Mouse (Mus musculus) layer of hippocampus, adult 18-20 months (tissue): Measurements from ENCODE around the gene Arfip2. TPM values are rescaled to one million over a fixed set of nuclear protein-coding genes. Genes with fewer than 3 reads are reported as not detected.

ENCODE experiments used
- DNase-seq, 2 experiments: peaks; one replicate each; pipeline ENCODE4 v3.0.0; 2022; ENCODE audit warnings: low spot score in 2 of 2
- total RNA-seq, 2 experiments: library from RNA; stranded (reverse); gene quantifications; 2 replicates each; pipeline ENCODE4 v1.2.3; 2021

Gene Arfip2
- total RNA-seq, 2 experiments from 2014 or later, result 101 to 110 TPM

- DNase-seq, result no peak
These were observed 24.5 kb downstream of the Arfip2 start for GRCm38 (mm10) chr7:105615720-105616119.

GRCm38 (mm10) chr7:105614400-105614799 lies 25.8 kb downstream of the Arfip2 start:
- no peak for DNase-seq

- DNase-seq, result no peak
These were observed 28.4 kb downstream of the Arfip2 start for GRCm38 (mm10) chr7:105611767-105612166.

GRCm38 (mm10) chr7:105608467-105608866 lies 31.7 kb downstream of the Arfip2 start:
- DNase-seq, result no peak

- peak; percentile 22 to 76 for DNase-seq
These were observed 37.2 kb downstream of the Arfip2 start for GRCm38 (mm10) chr7:105602860-105603623.

GRCm38 (mm10) chr7:105590097-105590496 lies 50.1 kb downstream of the Arfip2 start:
- no peak for DNase-seq

GRCm38 (mm10) chr7:105588325-105588912 lies 51.8 kb downstream of the Arfip2 start:
- DNase-seq, result no peak

Other genes with a start within 250 kb of the Arfip2 start
- gene Fam160a2, start 240.4 kb downstream of the Arfip2 start, total RNA-seq, result 10 to 100 TPM; 55.9 to 59.4 TPM
- gene Cnga4, start 235.8 kb downstream of the Arfip2 start, total RNA-seq, result under 1 TPM; 0.63 to 0.69 TPM
- 1 to 10 TPM; 5.4 to 9.2 TPM for gene Cckbr, start 214.7 kb downstream of the Arfip2 start, total RNA-seq
- 10 to 100 TPM; 14.3 to 15.9 TPM for gene Cavin3, start 158.1 kb downstream of the Arfip2 start, total RNA-seq
- gene Smpd1, start 86.1 kb downstream of the Arfip2 start, total RNA-seq, result 10 to 100 TPM; 83.8 to 89.3 TPM
- 100 to 1,000 TPM; 382 to 388 TPM for gene Apbb1, start 58.8 kb downstream of the Arfip2 start, total RNA-seq
- gene Hpx, start 40.3 kb downstream of the Arfip2 start, total RNA-seq, result under 1 TPM in 1 of 2 experiments, not detected in 1; 0.42 TPM
- gene Trim3, start 6.8 kb downstream of the Arfip2 start, total RNA-seq, result 100 to 1,000 TPM; 122 to 136 TPM
- 10 to 100 TPM; 69.2 to 73.6 TPM for gene Timm10b, start 360 bp downstream of the Arfip2 start, total RNA-seq
- gene Gm45799, start 136 bp upstream of the Arfip2 start, total RNA-seq, result 10 to 100 TPM in 1 of 2 experiments, 1 to 10 TPM in 1; 7.7 to 16.5 TPM
- gene Dnhd1, start 10.4 kb upstream of the Arfip2 start, total RNA-seq, result 1 to 10 TPM; 3.9 to 7.0 TPM
- 10 to 100 TPM; 73.0 to 77.8 TPM for gene Ilk, start 96.2 kb upstream of the Arfip2 start, total RNA-seq
- gene Rrp8, start 97.0 kb upstream of the Arfip2 start, total RNA-seq, result 10 to 100 TPM; 10.9 to 14.6 TPM
- 100 to 1,000 TPM; 108 to 114 TPM for gene Taf10, start 103.9 kb upstream of the Arfip2 start, total RNA-seq
- gene Tpp1, start 111.8 kb upstream of the Arfip2 start, total RNA-seq, result 10 to 100 TPM; 59.2 to 65.2 TPM
- 10 to 100 TPM; 10.9 to 11.8 TPM for gene Dchs1, start 147.2 kb upstream of the Arfip2 start, total RNA-seq
- gene Mrpl17, start 170.7 kb upstream of the Arfip2 start, total RNA-seq, result 100 to 1,000 TPM; 104 to 108 TPM